Mouse (Mus musculus) G1E-ER4 (cell line): ENCODE results near the gene Nhlrc3. TPM values are rescaled to one million over a fixed set of nuclear protein-coding genes. Genes with fewer than 3 reads are reported as not detected.

Experiments
- GATA1 ChIP-seq: IDR thresholded peaks from one replicate; pipeline ENCODE4 v1.8.0; 2012; ENCODE audit warnings: low read length, inconsistent platforms
- polyA plus RNA-seq: library from polyadenylated mRNA; stranded (reverse); fragments of >175 nt; gene quantifications from 2 replicates; pipeline ENCODE4 v1.2.3, GENCODE M21; 2012

Nhlrc3 gene
- 2.9 and 3.3 TPM in 2 replicates for polyA plus RNA-seq

DNA sequence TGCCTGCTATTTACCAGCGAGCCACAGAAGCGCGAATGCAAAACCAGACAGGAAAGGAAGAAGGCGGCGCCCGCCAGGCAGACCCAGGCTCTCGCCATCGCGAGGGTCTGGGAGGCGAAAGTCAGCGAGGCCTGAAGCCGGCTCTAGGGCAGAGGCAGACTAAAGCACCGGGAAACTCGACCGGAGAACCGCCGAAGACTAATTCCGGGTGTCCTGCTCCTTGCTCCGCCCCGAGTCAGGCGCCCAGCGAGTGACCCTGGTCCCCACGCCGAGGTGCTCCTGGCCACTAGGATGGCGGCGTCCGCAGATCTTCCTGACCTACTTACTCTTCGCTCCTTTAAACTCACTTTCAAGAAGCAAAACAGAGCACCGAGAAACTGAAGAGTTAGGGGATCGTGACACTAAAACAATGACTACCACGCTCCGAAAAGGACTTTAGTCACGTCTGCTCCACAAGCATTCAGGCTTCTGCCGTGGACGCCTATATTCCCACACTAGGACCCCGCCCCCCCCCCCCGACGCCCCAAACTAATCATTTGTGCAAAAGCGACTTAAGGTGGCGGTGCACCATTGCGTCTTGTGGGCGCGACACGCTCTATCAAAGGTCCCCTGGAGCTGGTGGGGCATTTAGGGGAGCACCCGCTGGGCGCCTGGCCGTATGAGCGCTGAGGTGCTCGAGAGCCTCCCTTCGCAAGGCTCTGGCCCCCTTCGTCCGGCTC, at the start of gene Nhlrc3, which contains the start of gene Proser1:
Nhlrc3 (minus strand) TSS at position 287 of the 719 bp plus-strand sequence.
Proser1 (plus strand) TSS at position 621 of the 719 bp plus-strand sequence.
- TF ChIP-seq GATA1 = no peak

DNA sequence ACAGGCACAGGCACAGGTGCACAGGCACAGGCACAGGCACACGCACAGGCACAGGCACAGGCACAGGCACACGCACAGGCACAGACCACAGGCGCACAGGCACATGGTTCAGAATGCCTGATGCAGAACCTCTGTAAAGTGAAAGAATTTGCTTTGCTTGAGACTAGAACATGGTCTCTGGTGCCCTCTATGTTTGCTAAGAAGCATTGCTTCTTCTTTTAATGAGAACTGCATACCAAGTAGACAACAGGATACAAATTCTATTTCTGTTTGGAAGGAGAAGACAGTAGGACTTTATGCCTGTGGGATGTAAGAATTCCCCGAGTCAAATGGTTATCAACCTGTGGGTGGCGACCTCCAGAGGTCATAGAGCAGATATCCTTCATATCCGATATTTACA, 39.3 kb upstream of the Nhlrc3 start:
- no peak for TF ChIP-seq GATA1

DNA sequence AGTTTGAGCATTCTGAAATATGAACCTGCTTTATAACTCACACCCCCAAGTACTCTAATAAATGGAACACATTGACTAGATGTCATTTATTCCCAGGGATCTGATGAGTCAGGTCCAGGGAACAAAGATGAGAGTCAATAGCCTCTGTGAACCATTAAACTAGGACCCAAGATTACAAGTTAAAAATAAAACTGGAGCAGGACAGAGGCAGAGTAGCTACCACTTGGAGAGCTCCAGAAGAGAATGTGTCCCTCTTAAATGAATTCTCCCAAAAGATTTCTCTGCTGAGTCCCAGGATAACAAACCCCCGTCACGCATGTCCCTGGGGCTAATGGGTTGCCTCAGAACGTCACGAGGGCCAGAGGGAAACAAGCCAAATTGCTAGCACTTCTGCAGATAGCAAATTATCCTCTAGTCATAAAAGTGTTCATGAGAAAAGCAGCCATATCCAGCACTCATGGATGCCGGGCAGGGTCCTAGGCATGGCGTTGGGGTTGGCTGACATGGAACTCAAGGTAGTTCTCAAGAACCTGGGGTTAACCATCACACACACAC, 35.3 kb upstream of the Nhlrc3 start:
- TF ChIP-seq GATA1 = no peak

DNA sequence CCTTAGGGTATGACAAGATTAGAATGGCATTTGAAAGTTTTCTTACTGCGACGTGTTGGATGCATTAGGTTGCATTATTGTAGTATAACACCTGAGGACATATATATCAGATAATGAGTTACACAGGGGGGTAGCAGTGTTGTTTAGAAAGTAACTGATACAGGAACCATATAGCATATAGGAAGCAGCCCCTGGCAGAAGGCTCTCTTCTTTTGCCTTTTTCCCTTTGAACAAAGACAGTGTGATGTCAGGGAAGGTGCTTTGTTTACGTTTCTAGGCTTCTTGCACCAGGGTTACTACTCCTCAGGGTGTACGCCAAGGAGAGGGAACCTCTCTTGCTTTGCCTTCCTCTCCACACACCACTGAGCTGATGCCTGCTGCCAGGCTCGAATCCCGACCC, 25.2 kb upstream of the Nhlrc3 start, which contains the start of gene Stoml3:
Stoml3 (plus strand) TSS at position 301 of the 400 bp plus-strand sequence.
- no peak for TF ChIP-seq GATA1

DNA sequence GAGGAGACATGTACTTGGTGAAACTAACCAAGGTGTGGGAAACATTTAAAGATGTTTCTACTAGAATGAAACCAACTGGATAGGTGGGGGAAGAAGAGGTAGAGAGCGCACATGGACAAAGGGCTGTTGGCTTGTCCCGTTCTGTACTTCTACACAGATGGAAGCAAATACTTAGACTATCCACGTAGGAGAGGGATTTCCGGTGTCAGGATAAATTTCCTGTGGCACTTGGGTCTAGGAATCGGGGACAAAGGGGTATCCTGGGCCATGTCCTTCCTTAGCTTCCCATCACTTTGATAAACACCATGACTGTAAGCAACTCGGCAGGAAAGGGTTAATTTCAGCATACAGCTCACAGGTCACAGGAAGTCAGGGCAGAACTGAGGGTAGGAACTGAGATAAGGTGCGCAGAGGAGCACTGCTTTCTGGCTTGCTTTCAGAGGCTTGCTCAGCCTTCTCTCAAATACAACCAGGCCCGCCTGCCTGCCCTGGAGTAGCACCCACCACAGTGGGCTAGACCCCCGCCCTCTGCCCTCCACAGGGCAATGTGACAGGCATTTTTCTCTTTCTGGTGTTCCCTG, 24.0 kb upstream of the Nhlrc3 start:
- TF ChIP-seq GATA1 = no peak

DNA sequence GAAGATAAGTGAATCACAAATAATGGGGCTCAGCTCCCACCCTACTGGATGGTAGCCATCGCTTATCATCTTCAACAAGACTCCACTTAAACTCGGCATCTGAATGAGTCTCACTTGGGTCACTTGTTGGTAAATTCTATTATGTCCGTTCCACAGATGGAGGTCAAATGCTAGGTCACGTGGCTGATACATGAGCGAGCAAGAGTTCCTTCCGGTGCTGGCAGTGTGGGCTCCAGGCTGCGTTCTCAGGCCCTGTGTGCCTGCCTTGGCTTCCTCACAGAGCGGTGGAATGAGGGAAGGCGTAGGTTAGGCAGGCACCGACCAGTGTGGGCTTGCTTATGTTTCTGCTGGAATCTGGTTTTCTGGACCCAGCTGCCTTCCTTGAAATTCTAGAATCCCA, 23.4 kb upstream of the Nhlrc3 start:
- no peak for TF ChIP-seq GATA1

DNA sequence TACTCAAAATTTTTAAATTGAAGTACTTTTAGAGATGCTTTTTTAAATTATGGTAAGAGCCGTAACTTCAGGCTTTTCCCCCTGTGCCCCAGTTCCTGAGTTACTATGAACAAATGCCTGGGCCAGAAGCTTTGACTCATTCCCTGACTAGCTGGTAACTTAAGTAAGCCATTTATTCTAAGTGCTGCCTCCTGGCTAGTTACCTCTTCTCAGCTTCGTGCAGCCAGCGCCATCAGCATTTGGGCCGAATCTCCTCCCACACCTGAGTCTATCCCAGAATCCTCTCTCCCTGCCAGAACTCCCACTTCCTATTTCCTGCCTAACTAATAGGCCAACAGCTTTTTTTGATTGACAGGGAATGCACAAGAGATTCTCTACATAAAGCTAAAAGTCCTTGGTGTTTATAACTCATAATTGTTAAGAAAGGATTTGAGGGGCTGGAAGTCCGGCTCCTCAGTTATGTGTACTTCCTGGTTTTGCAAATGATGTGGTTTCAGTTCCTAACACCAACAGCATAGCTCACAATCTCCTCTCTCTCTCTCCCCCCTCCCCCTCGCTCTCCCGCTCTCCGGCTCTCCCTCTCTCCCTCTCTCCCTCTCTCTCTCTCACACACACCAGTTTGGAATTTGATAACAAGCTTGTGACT, 20.4 kb upstream of the Nhlrc3 start:
- no peak for TF ChIP-seq GATA1

DNA sequence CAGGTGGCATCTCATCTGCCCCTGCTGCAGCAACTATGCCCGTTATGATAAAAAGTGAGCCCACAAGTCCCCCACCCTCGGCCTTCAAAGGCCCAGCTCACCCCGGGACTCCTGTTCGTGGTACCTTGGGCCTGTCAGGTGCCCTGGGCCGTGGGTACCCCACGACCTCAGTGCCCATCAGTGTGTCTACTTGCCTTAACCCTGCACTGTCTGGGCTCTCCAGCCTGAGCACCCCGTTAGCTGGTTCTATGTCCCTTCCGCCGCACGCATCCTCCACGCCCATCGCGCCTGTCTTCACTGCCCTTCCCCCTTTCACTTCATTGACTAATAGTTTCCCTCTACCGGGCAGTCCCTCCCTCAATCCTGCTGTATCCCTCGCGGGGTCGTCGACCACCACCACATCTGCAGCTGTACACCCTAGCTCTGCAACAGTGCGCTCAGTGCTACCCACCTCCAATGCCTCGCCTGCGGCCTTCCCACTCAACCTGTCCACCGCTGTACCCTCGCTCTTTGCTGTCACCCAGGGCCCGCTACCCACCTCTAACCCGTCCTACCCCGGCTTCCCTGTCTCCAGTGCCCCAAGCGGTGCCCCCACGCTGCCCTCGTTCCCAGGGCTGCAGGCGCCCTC, 15.4 kb upstream of the Nhlrc3 start:
- no peak for TF ChIP-seq GATA1

DNA sequence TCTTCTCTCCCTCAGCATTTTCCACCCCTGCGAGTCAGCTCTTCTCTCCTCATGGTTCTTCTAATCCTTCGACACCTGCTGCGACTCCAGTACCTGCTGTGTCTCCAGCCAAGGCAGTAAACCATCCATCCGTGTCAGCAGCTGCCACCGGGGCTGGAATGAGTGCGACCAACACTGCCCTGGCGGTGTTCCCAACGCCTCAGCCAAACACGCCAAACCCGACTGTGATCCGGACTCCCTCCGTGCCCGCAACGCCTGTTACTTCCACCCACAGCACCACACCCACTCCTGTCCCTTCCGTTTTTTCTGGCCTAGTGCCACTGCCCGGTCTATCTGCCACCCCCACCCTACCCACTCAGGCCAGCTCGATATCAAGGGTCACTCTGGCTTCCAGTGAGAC, 14.3 kb upstream of the Nhlrc3 start:
- no peak for TF ChIP-seq GATA1

DNA sequence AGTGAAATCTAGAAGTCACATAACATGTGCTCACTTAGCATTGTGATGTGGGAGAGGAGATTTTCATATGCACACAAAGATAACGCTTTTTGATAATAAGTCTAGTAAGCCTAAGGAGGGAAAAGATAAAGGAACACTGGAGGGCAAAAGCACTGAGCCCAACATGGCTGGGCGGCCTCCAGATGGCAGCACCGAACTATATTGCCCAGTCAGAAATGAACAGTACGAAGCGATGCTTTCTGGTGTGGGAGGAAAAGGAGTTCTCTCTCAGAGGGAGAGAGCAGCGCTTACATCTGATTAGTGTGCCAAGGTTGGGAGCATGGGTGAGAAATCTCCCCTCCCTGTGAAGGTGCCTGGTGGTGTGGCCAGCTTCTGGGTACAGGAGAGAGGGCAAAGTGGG, 12.8 kb upstream of the Nhlrc3 start:
- no peak for TF ChIP-seq GATA1

DNA sequence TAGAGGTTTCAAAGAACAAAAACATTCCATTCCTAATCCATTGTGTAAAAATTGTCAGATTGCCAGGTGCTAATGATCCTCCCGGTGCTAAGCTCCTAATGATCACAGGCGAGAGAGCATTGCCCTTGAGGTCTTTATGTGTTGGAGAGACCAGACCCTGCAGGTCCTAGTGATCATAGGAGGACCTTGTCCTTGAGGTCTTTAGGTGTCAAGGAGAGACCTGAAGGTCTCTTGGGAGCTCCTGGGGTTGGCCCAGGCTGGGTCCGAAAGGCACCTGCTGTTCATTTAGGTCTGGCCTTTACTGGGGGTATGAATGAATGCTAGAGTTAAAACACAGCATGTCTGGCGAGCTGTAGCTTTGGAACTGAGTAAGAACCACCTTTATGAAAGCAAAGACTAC, 11.0 kb upstream of the Nhlrc3 start:
- no peak for TF ChIP-seq GATA1

DNA sequence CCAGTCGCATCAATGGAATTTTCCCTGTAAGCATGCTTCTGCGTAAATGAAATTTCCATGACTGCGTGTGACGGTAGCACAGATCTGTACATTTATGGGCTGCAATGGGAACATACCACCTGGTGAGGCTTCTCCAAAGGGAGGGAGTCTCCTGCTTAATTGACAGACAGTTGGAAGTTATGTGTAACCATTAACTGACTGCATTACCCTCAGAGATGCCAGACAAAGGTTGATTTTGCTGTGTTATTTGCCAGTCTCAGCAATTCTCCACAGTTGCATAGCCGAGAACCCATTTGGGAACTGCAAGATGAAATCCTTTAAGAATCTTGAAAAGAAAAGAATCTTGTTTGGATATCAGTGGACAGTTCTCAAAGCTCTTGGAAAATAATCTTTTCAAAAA, 8.9 kb upstream of the Nhlrc3 start:
- no peak for TF ChIP-seq GATA1

DNA sequence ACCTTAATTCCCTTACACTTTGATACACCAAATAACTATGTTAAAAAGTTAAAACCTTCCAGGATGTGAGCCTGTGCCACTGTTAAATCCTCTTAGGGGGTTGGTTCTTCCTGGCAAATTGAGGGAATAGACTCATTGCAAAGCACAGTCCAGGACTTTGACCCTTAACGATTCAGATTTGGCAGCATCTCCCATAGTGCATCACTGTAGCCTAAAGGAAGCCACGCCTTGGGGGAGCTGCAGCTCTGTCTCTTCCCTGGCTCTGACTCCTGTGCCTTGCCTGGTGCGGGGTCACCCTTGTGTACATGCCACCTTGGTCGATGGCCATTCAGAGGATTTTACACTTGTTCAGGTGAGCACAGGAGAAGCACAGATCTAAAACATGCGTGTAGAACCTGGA, 6.5 kb upstream of the Nhlrc3 start:
- no peak for TF ChIP-seq GATA1

DNA sequence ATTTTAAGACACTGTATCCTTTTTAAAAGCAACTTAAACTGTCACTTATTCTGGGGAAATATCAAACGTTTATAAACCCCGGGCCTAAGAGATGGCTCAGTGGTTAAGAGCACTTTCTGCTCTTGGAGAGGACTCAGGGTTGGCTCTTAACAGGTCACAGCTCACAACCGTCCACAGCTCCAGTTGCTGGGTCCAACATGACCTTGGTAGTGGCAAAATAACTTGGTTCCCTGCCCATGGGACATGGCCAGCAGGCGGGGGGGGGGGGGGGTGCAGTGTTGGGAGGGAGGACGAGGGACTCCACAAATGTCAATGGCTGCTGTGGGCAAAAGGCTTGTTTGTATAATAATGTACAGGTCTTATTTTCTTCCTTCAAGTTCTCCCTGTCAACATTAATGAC, 4.2 kb upstream of the Nhlrc3 start:
- TF ChIP-seq GATA1 = no peak

DNA sequence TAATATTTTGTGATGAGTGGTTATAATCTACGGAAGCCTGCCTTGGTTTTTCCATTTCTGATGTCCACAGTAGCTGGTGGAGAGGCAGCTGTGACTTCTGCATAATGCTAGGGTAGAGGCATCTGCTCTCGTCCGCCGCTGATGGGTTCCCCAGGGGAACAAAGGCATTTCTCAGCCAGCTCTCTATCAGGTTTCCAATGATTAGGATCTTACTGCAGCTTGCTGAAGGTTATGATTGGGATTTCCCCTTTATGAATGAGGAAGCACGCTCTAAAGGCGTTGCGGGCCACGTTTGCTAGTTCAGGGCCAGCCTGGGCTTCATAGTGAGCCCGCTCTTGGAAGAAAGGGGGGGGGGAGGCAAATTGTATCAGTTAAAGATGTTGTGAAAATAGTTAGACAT, 3.3 kb upstream of the Nhlrc3 start:
- no peak for TF ChIP-seq GATA1

DNA sequence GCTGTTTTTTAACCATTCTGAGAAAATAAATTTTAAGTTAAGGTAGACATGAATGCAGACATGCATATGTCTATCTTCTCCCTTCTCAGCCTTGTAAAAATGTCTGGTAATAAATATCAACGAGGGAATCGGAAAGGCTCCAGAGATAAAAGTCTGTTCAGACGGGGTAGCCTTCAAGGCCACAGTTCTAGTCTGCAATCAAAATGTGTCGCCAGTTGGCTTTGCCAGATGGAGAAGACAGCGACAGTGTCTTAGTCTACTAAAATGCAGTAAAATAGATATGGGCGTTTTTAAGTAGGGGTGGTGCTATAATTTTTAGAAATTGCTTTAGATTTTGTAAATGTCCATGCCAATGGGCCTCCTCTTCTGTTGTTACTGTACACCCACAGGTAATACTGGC, 2.2 kb upstream of the Nhlrc3 start:
- no peak for TF ChIP-seq GATA1
